Mouse (Mus musculus): ENCODE results near the gene Rnase12.

Gene Rnase12

DNA sequence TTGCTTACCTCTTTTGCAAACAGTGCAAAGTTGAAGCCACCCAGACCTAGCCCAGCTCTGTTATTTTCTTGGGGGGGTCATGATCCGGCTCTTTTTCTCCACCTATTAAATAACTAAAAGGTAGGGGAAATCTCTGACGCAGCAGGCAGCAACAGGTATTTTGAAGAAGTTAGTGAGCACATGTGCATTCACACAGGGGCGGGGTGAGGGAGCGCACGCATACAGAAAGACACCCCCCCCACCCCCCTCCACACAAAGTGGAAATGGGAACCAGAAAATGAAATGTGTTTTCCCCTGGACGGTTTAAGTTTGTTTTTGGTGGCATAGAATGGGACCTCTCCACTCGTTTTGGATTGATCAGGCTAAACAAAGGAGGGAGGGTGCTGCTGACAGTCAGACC lies 26.3 kb upstream of the Rnase12 start:
- peak; percentile 60 to 68 for DNase-seq

DNA sequence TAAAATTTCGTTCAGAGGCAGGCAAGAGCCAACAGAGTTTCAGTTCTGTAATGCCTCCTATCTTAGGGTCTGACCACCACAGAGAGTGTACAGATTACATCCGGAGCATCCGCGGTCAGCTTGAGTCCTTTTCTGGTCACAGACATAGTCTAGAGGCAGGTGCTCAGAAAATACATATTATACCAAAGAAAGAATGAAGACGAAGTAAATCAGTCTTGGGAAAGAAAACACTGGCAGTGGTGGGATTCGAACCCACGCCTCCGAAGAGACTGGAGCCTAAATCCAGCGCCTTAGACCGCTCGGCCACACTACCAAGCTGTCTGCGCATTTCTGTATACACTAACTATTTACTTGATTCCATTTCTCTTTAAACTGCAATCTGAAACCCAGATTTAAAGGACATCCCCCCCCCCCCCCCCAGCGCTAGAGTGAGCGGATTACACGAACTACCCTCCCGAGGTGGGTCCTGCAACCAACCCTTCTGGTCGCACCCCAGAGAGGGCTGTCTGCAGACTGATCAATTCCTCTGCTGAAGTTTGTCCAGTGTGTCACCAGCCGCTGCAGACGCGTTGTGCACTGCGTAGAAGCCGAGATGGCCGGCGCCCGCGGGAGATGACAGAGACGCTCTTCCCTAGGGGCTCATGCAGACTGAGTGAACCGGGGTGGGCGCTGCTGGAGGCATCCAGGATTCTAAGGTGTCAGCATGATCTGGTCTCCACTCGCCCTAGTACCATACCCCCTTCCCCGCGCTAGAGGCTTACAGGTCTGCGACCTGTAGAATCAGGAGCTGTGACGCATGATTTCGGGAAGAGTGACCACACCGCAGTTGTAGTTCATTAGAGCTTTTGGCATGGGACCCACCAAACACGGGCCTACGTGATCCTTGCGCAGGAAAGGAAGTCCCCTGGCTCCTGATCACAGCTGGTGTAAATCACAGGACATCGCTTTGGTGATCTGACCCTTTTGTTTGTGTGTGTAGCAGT lies 25.4 kb upstream of the Rnase12 start:
- DNase-seq, result peak; percentile 85 to 87

DNA sequence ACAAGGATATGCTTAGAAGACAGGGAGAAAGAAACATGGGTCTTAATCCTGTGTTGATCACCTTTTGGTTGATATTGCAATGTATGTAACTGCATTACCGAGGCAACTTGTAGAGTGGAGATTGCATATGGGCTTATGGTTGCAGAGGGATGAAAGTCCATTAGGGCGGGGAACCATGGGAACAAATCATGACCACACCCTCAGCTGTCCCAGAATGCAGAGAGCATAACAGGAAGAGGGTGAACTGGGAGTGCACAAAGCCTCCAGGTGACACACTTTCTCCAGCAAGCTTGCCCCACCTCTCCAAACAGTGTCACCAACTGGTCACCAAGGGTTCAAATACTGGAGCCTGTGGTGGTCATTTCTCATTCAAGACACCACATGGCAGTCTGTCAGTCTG lies 23.6 kb upstream of the Rnase12 start:
- no peak for DNase-seq

GRCm38 (mm10) chr14:51079180-51079579 lies 21.7 kb upstream of the Rnase12 start:
- no peak for DNase-seq

DNA sequence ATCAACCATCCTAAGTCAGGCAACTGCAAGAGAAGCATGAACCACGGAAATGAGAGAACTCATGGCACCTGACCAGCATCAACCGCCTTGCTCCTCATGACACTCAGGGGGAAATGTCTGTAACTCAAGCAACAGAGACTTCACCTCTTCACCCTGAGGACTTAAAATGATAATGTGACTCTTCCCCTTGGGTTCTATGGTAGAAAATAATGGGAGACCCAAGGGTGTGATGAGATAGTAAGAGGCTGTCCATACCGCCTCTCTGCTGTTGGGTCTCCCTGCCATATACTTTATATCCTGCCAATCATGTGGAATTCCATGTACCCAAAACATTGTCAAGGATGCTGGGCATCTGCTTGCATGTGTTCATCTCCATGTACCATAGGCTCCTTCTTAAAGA lies 16.9 kb upstream of the Rnase12 start, which contains the start of gene Olfr750:
TSS of gene Olfr750 (minus strand) at position 101 of the 400 bp plus-strand sequence.
- DNase-seq, result no peak

- DNase-seq, result peak; percentile 79 to 83
These were observed 12.2 kb upstream of the Rnase12 start for GRCm38 (mm10) chr14:51069617-51070016.

GRCm38 (mm10) chr14:51068956-51069355 lies 11.5 kb upstream of the Rnase12 start:
- no peak for DNase-seq

DNA sequence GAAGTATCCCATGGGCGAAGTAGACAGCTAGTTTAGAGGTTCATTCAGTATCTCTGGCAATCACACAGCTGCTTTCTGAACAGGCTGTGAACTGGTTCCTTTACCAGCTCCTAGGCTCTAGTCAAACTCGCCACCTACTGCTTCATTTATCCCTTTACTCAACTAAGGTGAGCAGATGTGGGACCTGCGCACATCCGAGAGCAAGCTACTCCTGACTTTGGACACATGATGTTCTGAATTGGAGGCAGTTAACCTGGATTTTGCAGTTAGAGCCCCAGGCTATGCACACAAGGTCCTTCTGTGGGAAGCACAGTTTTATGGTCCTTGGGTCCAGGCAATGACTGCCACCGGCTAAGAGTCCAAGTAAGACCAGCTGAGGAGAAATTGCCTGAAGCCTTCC lies 3.3 kb upstream of the Rnase12 start:
- DNase-seq, result no peak

DNA sequence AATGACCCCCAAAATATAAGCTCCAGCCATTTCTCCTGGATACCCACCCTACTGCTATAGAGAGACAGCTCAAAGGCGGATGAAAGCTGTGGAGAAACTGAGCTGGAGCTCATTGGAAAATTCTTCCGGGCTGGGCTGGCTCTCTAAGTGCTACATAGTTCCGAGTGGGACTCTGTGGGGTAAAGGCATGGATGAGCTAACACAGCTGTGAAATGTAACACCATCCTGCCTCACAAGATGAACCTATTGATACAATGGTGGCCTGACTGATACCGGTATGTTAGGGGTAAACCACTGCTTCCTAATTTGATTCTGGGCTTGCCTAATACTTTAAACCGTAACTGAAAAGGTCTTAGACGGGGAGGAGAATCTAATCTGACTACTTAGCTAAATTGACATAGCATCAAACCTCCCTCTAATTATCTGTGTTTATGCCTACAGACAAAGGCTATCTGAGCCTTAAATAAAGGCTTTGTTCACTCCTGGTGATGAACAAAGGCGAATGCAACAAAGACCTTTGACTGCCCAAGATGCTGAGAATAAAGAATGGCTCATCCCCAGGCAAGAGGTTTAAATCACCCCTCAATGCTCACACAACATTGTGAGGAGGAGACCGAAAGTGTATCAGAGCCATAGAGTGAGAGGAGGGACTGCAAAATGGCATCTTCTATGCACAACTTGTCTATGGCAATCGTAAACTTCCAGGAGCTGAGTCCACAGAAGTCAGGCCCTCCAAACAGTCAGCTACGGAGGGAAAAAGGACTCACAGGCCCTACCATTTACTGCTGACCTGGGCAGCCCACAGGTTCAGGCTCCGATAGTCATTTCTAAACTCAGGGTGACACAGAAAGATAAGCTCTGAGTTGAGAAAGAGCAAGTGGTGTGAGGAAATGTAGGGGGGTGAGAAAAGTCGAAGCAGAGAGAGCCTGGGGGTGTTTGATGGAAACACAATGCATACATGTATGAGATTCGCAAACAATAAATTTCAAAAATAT lies 2.9 kb downstream of the Rnase12 start:
- no peak for DNase-seq

GRCm38 (mm10) chr14:51053176-51053575 lies 4.3 kb downstream of the Rnase12 start:
- DNase-seq, result no peak

DNA sequence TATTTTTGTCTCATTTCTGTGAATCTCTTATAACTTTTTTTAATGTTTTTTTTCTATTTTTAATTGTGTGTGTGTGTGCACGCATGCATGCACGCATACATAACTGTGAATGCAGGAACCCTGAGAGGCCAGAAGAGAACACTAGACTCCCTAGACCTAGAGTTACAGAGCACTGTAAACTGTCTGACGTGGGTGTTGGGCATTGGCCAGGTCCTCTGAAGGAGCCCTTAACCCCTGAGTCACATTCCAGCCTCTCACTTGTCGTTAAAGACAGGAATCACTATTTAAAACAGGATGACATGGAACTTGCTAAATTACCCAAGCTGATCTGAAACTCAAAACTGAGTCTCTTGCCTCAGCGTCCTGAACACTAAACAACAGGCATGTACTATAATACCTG lies 5.5 kb downstream of the Rnase12 start:
- DNase-seq, result no peak

DNA sequence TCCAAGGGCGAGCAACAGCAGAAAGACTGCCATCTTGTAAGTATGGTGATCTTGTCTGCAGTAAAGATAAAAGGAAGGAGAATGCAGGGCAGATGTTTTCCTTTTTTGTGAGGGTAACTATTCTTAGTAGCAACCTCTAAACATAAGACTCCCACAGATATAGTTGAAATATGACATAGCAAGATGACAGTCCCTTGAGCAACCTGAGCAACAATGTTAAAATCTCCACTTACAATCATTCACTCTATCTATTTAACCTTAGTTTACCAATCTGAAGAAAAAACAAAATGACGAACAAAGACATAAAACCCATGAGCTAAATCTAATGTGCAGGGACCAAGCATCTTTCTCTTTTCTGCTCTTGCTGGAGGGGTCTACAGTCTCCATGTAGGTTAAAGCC lies 7.4 kb downstream of the Rnase12 start, which contains the start of gene Rnase11:
TSS of gene Rnase11 (minus strand) at position 101 of the 400 bp plus-strand sequence.
- no peak for DNase-seq

DNA sequence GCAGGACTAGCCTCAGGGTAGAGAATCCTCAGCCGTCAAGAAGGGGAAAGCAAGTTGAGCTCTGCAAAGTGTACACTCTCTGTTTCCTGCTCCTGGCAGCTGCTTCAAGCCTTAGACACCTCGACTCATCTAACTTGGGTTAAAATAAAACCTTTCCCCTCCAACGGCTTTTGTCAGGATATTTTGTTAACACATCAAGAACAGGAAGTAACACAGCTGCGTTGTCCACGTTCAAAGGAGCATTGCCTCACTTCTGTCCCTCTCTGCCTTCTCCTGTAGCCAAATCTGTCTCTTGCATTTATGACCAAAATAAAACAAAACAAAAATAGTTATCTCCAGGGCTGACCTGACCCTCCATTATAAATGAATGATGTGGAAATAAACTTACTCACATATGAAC lies 9.6 kb downstream of the Rnase12 start:
- no peak for DNase-seq

DNA sequence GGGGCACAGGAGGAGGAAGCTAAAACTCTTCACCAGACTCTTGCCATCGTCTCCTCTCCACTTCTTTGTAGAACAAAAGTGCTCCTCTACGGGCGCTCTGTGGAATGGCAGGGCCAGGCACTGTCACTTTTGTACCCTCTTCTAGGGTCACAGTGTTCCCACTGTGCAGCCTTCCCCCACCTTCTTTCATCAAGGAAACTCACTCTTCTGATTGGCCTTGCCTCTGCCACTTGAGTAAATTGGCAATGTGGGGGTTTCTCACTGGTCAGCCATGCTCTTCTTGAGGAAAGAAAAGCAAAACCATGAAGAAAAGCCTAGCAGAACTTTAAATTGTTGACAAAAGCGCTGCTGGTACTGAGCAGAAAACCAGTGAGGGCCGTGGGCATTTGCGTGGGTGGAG lies 15.7 kb downstream of the Rnase12 start, which contains the start of gene Rnase9:
TSS of gene Rnase9 (minus strand) at position 101 of the 400 bp plus-strand sequence.
- DNase-seq, result no peak

GRCm38 (mm10) chr14:51036214-51036613 lies 21.2 kb downstream of the Rnase12 start:
- DNase-seq, result no peak

- no peak for DNase-seq
These were observed 22.3 kb downstream of the Rnase12 start for GRCm38 (mm10) chr14:51035206-51035605.

GRCm38 (mm10) chr14:51027387-51028155 lies 29.9 kb downstream of the Rnase12 start:
- DNase-seq, result no peak

DNA sequence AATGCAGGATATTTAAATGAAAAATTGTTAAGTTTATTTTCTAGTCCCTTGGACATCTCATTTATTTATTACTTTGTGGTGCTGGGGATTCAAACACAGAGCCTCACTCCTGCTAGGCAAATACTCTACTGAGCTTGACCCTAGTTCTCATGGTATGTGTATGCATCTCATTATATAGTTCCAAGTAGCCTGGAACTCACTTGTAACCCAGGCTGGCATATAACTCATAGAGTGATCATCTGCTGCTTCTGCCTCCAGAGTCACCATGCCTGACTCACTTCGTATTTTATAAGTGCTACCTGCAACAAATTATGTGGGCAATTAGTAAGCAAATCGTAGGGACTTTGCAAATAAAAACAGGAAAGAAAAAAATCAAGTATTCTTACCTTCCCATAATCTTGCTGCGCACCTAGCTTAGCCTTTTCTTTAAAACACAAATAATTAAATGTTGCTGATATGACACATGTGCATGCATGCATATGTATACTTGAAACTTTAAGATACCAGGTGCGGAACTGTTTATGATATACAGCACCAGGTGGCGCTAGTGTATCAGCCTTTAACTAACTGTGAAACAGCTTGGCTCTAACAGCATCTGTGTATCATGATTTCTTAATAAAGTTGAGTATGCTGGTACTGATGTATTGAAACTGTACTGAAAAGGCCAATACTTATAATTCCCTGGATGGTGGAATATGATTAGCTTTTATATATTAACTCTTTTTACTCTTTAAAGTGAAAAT lies 30.9 kb downstream of the Rnase12 start:
- peak; percentile 80 to 82 for DNase-seq

DNA sequence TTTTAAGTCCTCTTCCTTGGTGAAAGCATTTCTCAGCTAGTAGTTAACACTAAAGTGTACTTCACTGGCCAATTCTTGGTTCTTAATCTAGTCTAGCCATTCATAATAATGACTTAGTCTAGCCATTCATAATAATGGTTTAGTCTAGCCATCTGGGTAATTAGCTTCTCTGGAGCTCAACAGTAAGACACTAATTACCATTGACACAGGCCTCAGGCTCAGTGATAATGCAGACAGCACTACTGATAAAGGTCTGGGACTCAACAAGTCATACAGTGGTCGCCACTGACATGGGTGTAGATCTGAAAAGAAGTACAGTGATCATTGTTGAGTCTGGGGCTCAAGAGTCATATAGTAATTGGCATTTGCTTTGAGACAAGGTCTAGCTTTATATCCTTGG lies 32.6 kb downstream of the Rnase12 start:
- no peak for DNase-seq

- DNase-seq, result no peak
These were observed 34.0 kb downstream of the Rnase12 start for GRCm38 (mm10) chr14:51023457-51023856.

DNA sequence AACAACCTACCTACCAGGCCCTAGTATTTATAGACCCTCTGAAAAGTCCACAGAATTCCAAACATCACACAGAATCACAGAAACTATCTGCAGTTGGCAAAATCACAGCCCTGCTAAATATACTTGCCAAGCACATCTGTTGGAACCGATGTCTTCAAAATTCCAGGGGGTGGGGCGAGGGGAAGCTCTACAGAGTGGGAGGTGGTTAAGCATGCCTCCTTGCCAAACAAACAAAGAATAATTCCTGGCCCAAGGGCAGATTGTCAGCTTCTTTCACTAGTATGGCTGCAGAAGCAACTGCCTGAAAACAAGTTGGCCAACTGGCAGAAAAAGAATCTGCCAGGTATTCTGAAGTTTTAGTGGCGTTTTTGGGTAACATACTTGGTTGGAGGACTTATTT lies 40.2 kb downstream of the Rnase12 start:
- no peak for DNase-seq

- no peak for DNase-seq
These were observed 41.7 kb downstream of the Rnase12 start for GRCm38 (mm10) chr14:51015780-51016179.
